Mouse (Mus musculus): Measurements from ENCODE around the gene Sfxn2. TPM values are rescaled to one million over a fixed set of nuclear protein-coding genes. Genes with fewer than 3 reads are reported as not detected.

Sfxn2 gene
- total RNA-seq, 2 experiments from 2014 or later, result 8.1 to 8.3 TPM

Other genes with a start within 250 kb of the Sfxn2 start
- gene Psd, start 246.2 kb upstream of the Sfxn2 start, total RNA-seq (2021), result 1 to 10 TPM; 7.5 to 9.2 TPM
- 10 to 100 TPM in 1 of 2 experiments, 1 to 10 TPM in 1; 8.8 to 10.3 TPM for gene Fbxl15, start 245.2 kb upstream of the Sfxn2 start, total RNA-seq (2021)
- 10 to 100 TPM; 72.1 to 77.9 TPM for gene Cuedc2, start 234.7 kb upstream of the Sfxn2 start, total RNA-seq (2021)
- gene Mfsd13a, start 232.2 kb upstream of the Sfxn2 start, total RNA-seq (2021), result 1 to 10 TPM; 9.3 to 9.4 TPM
- 1 to 10 TPM; 1.2 TPM for gene 2310034G01Rik, start 223.1 kb upstream of the Sfxn2 start, total RNA-seq (2021)
- 100 to 1,000 TPM; 121 to 122 TPM for gene Actr1a, start 177.6 kb upstream of the Sfxn2 start, total RNA-seq (2021)
- 10 to 100 TPM; 17.9 to 20.3 TPM for gene Sufu, start 176.5 kb upstream of the Sfxn2 start, total RNA-seq (2021)
- gene Trim8, start 71.7 kb upstream of the Sfxn2 start, total RNA-seq (2021), result 10 to 100 TPM; 46.5 to 56.8 TPM
- 10 to 100 TPM; 56.9 to 64.9 TPM for gene Arl3, start 167 bp upstream of the Sfxn2 start, total RNA-seq (2021)
- gene Wbp1l, start 25.7 kb downstream of the Sfxn2 start, total RNA-seq (2021), result 100 to 1,000 TPM in 1 of 2 experiments, 10 to 100 TPM in 1; 86.9 to 179 TPM
- 1 to 10 TPM; 2.1 to 4.8 TPM for gene Cyp17a1, start 99.8 kb downstream of the Sfxn2 start, total RNA-seq (2021)
- 10 to 100 TPM; 11.4 to 13.4 TPM for gene Borcs7, start 116.5 kb downstream of the Sfxn2 start, total RNA-seq (2021)
- gene As3mt, start 134.1 kb downstream of the Sfxn2 start, total RNA-seq (2021), result 10 to 100 TPM; 90.0 to 92.7 TPM
- gene Cnnm2, start 188.2 kb downstream of the Sfxn2 start, total RNA-seq (2021), result 10 to 100 TPM; 34.8 to 50.8 TPM

All from adrenal gland, adult 18-20 months (tissue).